Mouse (Mus musculus) kidney, embryonic 15.5 days (tissue): Measurements from ENCODE around the gene Arfgap1. TPM values are rescaled to one million over a fixed set of nuclear protein-coding genes. Genes with fewer than 3 reads are reported as not detected.

Experiments
- polyA plus RNA-seq: library from polyadenylated mRNA; unstranded; fragments of >200 nt; fragmentation: Nextera tagmentation; extraction: Ambion mirVana; gene quantifications from 2 replicates; pipeline ENCODE4 v1.2.1, GENCODE M21; 2015

Arfgap1 gene
- polyA plus RNA-seq, 1 experiment from 2014 or later = 105 TPM

Other genes with a start within 250 kb of the Arfgap1 start
- 0.58 and 1.6 TPM in 2 replicates for gene Slc17a9, start 242.0 kb upstream of the Arfgap1 start, polyA plus RNA-seq
- not detected in 2 replicates for gene Bhlhe23, start 190.3 kb upstream of the Arfgap1 start, polyA plus RNA-seq
- gene Ythdf1, start 46.3 kb upstream of the Arfgap1 start, polyA plus RNA-seq = 58.2 and 61.6 TPM in 2 replicates
- not detected in 2 replicates for gene Birc7, start 38.2 kb upstream of the Arfgap1 start, polyA plus RNA-seq
- gene Nkain4, start 12.5 kb upstream of the Arfgap1 start, polyA plus RNA-seq = 33.4 and 34.5 TPM in 2 replicates
- gene Col20a1, start 19.3 kb downstream of the Arfgap1 start, polyA plus RNA-seq = 0.69 and 0.75 TPM in 2 replicates
- gene Chrna4, start 76.3 kb downstream of the Arfgap1 start, polyA plus RNA-seq = 4.1 and 5.0 TPM in 2 replicates
- gene Kcnq2, start 168.1 kb downstream of the Arfgap1 start, polyA plus RNA-seq = 0.33 and 0.68 TPM in 2 replicates
- gene Eef1a2, start 189.8 kb downstream of the Arfgap1 start, polyA plus RNA-seq = 0.08 and 0.17 TPM in 2 replicates
- gene Ppdpf, start 220.0 kb downstream of the Arfgap1 start, polyA plus RNA-seq = 315 and 330 TPM in 2 replicates
- gene Ptk6, start 235.6 kb downstream of the Arfgap1 start, polyA plus RNA-seq = 0.04 TPM in 1 of 2 replicates, not detected in the other
- gene Srms, start 246.0 kb downstream of the Arfgap1 start, polyA plus RNA-seq = 0.24 and 0.45 TPM in 2 replicates